Mouse (Mus musculus) thymus, postnatal 10 days (tissue): ENCODE results near the gene Arhgap24.
A peak's percentile ranks its signal among the peaks of the same experiment; 100 is the strongest.

ENCODE experiments used
- DNase-seq, 2 experiments: peaks; one replicate each; pipeline ENCODE4 v3.0.0; 2021; ENCODE audit warnings: low spot score in 2 of 2

Arhgap24 gene

GRCm38 (mm10) chr5:102670731-102671345 is 189.6 kb downstream of the Arhgap24 start:
- no peak for DNase-seq

DNA sequence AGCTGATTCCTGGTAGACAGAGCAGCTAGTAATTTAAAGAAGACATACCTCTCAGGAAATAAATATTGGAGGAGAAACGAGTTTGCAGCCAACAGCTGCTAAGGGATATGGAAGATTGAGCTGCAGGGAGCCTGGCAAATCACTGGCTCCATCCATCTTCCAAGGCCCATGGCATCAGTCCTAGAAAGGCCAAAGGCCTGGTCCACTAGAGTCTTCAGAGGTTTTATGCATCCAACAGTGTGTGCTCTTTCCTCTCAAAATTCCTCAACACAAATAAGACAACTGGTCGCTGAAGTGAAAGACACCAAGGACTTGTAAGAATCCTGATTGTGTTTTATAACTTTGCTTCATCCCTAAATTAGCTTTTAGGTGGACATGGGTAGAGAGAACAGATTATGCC is 194.1 kb downstream of the Arhgap24 start:
- DNase-seq: no peak

DNA sequence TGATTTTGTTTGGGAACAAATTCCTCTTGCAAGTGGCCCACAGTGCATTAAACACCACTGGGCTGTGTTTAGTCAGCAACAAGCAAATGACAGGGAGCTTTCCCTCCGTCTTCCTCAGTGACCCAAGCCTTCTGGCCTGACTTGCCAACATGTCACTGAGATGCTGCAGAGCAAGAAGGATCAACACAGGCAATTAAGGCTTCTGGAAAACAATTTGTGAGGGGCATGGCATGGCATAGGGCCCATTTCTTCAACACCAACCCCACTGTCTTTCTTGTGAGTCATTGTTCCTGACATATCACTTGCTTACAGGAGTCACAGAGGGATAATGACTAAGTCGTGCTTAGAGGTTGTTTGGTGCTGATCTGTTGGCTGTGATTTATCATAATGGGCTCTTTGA is 196.0 kb downstream of the Arhgap24 start:
- no peak for DNase-seq

- no peak for DNase-seq
These were observed 206.5 kb downstream of the Arhgap24 start for GRCm38 (mm10) chr5:102687673-102688072.

DNA sequence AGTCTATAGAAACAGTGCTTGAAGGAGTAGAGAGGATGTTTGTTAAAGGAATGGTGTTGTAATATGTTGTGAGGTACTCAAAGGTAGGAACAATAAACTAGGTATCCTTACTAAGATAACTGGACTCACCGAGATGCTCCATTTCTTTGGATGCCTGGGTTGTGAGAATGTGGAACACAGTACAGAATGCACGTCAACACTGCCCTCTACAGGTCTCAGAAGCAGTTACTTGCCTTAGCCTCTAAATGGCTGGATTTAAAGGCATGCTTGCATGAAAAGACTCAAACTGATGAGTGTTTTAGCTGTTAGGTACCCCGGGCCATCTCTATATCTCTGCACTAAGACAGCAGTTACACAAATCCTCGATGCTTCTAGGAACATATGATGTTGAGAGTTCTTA is 211.3 kb downstream of the Arhgap24 start:
- DNase-seq: peak in 1 of 2 experiments; percentile 22

DNA sequence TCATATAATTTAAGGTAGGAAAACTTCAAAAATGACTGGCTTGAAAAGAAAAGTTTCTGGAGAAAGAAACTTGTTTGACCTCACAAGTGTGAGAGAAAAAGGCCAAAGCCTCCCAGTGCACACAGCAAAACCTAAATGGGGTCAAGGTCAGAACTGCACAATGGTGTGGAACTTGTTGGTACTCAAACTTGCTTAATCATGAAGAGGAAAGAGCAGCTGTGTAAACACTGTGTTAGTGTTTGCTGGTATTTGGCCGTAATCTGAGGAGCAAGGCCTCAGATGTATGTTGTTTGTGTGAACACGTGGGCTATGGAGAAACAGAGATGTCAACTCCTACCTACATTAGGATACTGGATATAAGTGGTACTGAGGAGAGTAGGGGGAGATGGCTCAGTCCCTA is 212.0 kb downstream of the Arhgap24 start:
- no peak for DNase-seq

DNA sequence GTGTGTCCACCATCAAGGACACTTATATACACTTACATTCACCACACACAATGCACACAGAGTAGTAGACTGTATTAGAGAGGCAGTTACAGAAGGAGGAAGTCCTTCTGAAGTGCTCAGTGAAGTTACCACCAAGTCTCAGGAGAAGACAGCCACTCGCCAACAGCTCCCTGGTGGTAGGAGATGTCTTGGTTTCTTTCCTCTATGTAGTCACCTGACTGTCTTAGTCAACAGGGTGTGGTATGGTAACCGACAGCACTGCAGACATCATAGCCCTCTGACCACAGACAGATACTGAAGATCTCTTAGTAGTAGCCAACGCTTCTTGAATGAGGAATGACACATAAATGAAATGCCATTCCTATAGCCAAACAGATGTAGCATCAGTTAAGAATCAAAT is 212.7 kb downstream of the Arhgap24 start:
- no peak for DNase-seq

DNA sequence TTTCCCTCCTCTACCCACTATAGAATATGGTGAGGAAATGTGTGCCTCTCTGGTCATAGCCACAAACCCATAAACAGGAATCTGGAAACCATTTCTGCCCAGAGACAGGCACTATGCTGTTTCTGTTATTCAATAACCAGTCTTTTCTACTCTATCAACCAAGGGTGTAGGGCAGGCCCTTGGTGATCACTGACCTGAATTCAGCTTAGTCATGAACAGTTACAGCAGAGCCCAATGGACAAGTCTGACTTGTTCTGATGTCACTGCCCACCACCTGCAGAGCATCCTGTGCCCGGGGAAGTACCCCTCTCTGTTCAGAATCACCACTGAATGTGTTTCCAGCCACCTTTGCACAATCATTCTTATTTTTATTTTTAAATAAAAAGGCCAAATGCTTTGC is 216.6 kb downstream of the Arhgap24 start:
- DNase-seq: no peak

DNA sequence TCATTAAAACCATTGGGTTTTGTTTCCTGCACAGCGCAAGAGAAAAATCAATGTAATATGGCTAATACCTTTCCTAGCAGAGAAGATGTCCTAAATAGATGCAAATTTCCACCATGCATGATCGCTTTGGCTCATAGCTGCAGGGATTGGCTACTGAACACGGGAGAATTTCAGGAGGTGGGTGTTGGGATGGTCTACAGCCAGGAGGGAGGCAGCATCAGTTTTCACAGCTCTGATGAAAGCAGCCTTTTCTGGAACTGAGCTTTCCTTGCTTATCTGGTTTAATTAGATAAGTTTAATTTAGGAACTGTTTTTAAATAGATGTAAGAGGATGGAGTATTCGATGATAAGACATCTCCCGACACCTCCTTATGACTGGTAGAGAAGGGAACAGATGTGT is 217.2 kb downstream of the Arhgap24 start:
- no peak for DNase-seq

- no peak for DNase-seq
These were observed 217.7 kb downstream of the Arhgap24 start for GRCm38 (mm10) chr5:102698891-102699290.

GRCm38 (mm10) chr5:102702581-102702980 is 221.4 kb downstream of the Arhgap24 start:
- no peak for DNase-seq

DNA sequence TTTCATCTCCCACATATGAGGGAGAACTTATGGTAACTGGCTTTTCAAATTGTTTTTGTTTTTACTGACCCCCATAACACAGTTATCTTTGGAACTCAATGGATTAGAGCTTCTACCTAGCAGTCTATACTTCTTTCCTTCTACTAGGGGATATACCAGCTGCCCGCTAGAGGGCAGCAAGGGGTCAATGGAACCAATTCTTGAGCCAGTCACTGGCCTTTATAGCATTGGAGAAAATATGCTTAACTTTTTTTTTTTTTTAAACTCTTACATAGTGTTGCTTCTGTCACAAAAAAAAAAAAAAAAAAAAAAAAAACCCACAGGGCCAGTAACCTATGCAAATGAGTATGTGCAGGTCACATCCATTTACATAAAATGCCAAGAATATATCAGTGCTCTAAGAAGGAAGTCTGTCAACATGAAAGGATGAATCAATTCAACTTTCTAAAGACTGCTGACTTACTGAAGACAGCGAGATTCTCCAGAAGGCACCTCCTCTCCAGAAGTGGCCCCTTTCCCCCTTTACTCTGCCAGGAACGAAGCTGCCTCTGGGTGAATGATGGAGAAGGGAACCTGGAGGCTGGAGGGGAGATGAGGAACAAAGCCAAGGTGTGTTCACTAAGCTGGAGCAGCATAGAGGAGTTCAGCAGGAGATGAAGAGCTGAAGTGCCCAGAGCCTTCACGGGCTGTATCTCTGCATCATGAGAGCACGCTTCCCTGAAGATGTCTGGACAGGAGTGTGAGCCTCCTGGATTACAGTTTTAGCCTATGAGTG is 222.3 kb downstream of the Arhgap24 start:
- DNase-seq: peak in 1 of 2 experiments; percentile 20

GRCm38 (mm10) chr5:102705170-102705569 is 224.0 kb downstream of the Arhgap24 start:
- DNase-seq: no peak

DNA sequence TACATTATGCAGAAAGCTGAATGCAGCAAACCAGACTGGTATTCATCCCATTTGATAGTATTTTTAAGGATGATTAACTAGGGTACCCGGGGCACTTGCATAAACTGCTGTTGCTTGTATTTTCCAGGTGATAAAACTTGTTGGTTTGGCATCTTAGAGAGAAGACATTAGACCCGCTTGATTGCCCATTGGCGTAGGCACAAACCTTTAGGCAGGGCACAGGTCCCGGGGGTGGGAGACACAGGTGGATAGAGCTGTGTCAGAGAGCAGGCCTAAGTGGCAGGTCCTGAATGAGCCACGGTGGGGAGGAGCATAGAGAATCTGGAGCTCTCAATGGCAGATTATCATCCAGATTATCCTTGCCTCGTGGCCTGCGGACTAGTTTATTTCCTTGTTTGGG is 229.1 kb downstream of the Arhgap24 start:
- DNase-seq: no peak

DNA sequence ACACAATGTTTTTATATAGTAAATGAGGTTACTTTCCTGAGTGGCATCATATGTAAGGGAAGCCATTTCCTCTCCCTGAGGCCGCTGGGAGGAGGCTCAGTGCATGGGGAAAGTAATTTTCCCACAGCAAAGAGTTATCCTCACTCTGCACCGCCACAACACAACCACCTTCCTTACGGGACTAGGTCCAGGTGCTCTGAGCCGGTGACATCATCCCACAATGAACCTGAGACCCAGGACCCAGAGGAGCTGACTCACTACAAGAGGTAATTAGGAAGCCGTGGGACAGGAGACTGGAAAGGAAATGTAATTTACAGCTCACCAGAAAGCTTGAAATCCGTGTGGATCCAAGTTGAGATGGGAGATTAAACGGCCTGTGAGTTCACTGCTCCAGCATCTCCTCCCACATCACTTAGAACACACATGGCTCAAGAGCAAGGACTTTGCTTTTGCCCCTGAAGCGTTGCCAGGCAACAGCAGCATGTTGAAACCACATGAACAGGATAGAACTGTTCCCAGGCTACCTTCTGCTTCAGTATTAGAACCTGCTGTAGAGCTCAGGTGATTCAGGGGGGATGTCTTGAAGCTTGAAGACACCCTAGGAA is 238.3 kb downstream of the Arhgap24 start:
- DNase-seq: no peak

- DNase-seq: no peak
These were observed 242.4 kb downstream of the Arhgap24 start for GRCm38 (mm10) chr5:102723558-102723957.

DNA sequence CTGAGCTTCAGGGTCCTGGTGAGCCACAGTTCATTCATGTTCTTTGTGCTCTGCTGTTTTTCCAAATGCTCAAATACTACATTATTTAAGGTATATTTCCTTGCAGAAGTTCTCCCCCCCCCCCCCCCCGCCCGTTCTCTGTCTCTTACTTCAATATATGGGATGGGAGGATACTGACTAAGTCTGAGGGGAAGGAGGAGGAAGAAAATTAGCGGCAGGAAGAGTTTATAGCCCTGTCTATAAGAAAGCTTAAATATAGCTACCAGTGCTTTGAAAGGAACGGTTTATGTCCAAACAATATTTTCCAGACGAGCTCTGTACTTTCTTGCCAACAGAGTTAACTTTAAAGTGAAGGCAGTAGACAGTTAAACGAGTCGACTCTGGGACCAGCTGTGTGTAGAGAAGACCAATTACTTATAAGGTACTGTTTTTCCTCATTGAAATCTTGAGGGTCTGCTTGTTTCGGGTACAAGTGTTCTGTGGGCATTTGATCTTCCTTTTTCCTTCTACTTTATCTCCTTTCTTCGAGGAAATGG is 243.7 kb downstream of the Arhgap24 start:
- DNase-seq: no peak

DNA sequence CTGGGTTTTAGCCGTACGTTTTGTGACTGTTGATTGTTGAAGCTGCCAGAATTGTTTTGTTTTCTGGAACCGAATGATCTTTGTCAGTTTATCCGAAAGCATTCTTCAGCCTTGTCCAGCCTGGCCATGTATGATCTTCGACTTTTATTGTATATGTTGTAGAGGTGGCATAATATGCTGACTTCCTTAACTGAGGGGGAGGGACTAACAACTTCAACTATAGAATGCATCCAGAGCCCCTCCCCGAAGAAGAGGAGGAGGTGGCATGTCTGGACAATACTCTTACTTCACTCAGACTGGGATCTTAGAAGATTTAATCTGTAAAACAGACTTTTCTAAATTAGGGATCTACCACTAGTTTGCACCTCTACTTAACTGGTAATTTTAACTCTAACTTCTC is 244.2 kb downstream of the Arhgap24 start:
- no peak for DNase-seq

GRCm38 (mm10) chr5:102726985-102727384 is 245.8 kb downstream of the Arhgap24 start:
- DNase-seq: no peak

- DNase-seq: no peak
These were observed 247.3 kb downstream of the Arhgap24 start for GRCm38 (mm10) chr5:102728531-102728930.

DNA sequence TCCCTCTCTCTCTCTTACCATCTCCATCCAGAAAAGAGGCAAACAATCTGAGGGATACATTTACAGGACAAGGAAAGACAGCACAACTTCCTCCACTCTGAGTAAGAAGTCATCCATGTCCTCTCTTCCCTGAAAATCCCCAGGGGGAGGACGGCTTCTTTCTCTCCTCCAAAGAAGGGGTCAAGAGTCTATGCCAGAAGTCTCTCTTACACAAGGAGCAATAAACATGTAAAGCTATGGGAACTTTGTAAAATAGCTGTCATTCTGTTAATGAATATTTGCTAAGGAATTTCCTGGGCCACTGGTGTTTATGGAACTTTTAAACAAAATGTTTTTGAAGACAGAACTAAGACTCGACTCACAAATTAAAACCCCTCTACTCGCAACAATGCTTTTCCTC is 248.3 kb downstream of the Arhgap24 start:
- DNase-seq: no peak

GRCm38 (mm10) chr5:102736131-102736530 is 254.9 kb downstream of the Arhgap24 start:
- DNase-seq: no peak
